Mouse (Mus musculus): ENCODE results near the gene Clec12b. TPM values are rescaled to one million over a fixed set of nuclear protein-coding genes. Genes with fewer than 3 reads are reported as not detected.
A peak's percentile ranks its signal among the peaks of the same experiment; 100 is the strongest.
"Not testable (repeated sequence)": the region's sequence is repeated elsewhere in the genome, so short reads cannot be mapped to it uniquely, and the experiment has no call there.

The Clec12b gene
- polyA plus RNA-seq, 1 experiment from 2014 or later: not detected

DNA sequence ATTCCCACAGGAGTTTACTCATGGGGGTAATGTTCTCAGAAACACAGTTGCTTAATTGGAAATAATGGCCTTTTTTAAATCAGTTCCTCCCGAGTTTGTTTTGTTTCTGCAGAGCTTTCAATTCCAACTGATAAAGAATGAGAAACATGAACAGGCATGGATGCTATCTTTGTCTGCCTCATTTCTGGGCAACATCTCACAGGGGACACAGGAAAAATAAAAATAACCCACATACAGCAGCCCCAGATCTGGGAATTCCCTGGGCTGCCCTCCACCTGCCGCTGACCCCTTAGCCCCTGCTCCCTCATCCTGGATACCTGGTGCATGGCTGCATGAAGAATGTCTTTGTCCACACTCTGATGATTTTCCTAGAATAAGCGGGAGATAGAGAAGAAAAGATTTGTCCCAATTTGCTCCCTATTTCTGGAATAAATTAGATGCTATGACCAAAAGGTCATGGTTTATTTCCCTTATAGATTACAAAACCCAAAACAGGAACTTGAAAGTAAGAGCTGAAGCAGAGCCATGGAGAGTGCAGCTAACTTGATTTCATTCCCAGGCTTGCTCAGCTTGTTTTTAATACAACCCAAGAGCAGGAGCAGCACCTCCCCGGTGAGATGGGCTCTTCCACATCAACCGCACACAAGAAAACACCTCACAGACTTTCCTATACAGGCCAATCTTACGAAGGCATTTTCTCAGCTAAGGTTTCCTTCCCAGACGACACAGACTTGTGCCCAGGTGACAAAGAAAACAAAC is 16.1 kb downstream of the Clec12b start:
- no peaks in the 10 kb centered on the region for H3K36me3 ChIP-seq
- WGBS: 73% methylated on average over 7 of the region's 7 CpGs
- no peak overlapping the region for H3K9ac ChIP-seq (replicated peaks)
- H3K27me3 ChIP-seq: no peaks in the 10 kb centered on the region
- ATAC-seq (ENCODE audit: insufficient number of reproducible peaks, insufficient read depth, low FRiP score, low TSS enrichment, low read depth): no peak
- no peak overlapping the region for H3K4me2 ChIP-seq
- H3K4me1 ChIP-seq (replicated peaks): no peaks in the 10 kb centered on the region
- H3K27ac ChIP-seq: no peak overlapping the region
- no peak overlapping the region for H3K4me3 ChIP-seq (replicated peaks)
- no peaks in the 10 kb centered on the region for H3K9me3 ChIP-seq

DNA sequence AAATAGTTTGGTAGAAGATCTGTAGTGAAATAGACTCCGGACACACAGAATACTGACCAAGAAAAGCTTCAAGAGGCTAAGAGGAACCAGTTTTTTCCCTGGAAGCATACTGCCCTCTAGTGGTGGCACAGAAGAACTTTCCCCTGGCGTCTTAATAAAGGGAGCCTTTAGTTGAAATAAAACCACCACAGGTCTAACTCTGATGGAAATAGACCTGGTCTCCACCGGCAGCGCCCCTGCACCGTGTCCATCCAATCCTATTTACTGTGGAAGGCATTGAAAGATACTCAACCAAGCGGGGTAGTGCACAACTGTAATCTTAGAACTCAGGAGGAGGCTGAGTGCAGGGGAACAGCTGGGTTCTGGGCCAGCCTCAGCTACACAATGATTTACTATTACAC is 19.7 kb downstream of the Clec12b start:
- Histone ChIP-seq H3K36me3 (no peaks in the 10 kb centered on the region), H3K27me3 (no peaks in the 10 kb centered on the region), H3K9ac (replicated peaks) (no peak overlapping the region), H3K9me3 (no peaks in the 10 kb centered on the region), H3K4me2 (no peak overlapping the region), H3K4me3 (replicated peaks) (no peak overlapping the region), H3K4me1 (replicated peaks) (no peaks in the 10 kb centered on the region), H3K27ac (no peak overlapping the region)
- 15% methylated on average over 6 of the region's 6 CpGs for WGBS
- 0 out of 2 replicates have a peak, but pooled peaks have one; percentile 26 for ATAC-seq (ENCODE audit: insufficient number of reproducible peaks, insufficient read depth, low FRiP score, low TSS enrichment, low read depth)

GRCm38 (mm10) chr6:129363942-129364341 is 21.7 kb downstream of the Clec12b start:
- 31% methylated on average over 1 of the region's 1 CpGs for WGBS

GRCm38 (mm10) chr6:129359515-129359914 is 26.2 kb downstream of the Clec12b start:
- no peaks in the 10 kb centered on the region for H3K4me1 ChIP-seq (replicated peaks)
- no peak overlapping the region for H3K4me2 ChIP-seq
- H3K4me3 ChIP-seq (replicated peaks): no peak overlapping the region
- no peak overlapping the region for H3K9ac ChIP-seq (replicated peaks)
- 92% methylated on average over 2 of the region's 2 CpGs for WGBS
- ATAC-seq (ENCODE audit: insufficient number of reproducible peaks, insufficient read depth, low FRiP score, low TSS enrichment, low read depth): no peak
- no peaks in the 10 kb centered on the region for H3K36me3 ChIP-seq
- no peaks in the 10 kb centered on the region for H3K9me3 ChIP-seq
- H3K27ac ChIP-seq: no peak overlapping the region
- no peaks in the 10 kb centered on the region for H3K27me3 ChIP-seq

More at GRCm38 (mm10) chr6:129363942-129364341, 21.7 kb downstream of the Clec12b start:
- Histone ChIP-seq H3K27ac (no peak overlapping the region), H3K36me3 (no peaks in the 10 kb centered on the region), H3K9ac (replicated peaks) (no peak overlapping the region), H3K9me3 (no peaks in the 10 kb centered on the region), H3K27me3 (no peaks in the 10 kb centered on the region), H3K4me3 (replicated peaks) (no peak overlapping the region), H3K4me1 (replicated peaks) (no peaks in the 10 kb centered on the region), H3K4me2 (no peak overlapping the region)
- no peak for ATAC-seq (ENCODE audit: insufficient number of reproducible peaks, insufficient read depth, low FRiP score, low TSS enrichment, low read depth)

DNA sequence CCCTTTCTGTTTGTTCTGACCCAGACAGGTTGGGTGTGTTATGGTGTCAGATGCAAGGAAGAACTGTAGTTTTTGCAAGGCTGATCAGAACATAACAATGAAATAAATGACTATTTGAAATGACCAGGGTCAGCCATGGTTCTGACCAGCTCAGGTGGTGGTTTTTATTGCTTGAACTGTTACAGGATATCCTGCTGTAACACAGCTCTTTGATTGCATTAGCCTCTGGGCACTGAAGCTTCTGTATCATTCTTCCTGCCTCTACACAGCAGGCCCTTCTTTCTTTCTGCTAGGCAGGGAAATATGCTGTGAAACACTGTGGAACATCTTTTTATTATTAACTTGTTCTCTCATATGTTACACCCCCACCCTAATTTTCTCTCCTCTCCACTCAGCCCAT is 29.2 kb downstream of the Clec12b start:
- Histone ChIP-seq H3K9me3 (no peaks in the 10 kb centered on the region), H3K4me1 (replicated peaks) (no peaks in the 10 kb centered on the region), H3K4me2 (no peak overlapping the region), H3K9ac (replicated peaks) (no peak overlapping the region), H3K27ac (no peak overlapping the region), H3K27me3 (no peaks in the 10 kb centered on the region), H3K36me3 (no peaks in the 10 kb centered on the region), H3K4me3 (replicated peaks) (no peak overlapping the region)
- ATAC-seq (ENCODE audit: insufficient number of reproducible peaks, insufficient read depth, low FRiP score, low TSS enrichment, low read depth): no peak

DNA sequence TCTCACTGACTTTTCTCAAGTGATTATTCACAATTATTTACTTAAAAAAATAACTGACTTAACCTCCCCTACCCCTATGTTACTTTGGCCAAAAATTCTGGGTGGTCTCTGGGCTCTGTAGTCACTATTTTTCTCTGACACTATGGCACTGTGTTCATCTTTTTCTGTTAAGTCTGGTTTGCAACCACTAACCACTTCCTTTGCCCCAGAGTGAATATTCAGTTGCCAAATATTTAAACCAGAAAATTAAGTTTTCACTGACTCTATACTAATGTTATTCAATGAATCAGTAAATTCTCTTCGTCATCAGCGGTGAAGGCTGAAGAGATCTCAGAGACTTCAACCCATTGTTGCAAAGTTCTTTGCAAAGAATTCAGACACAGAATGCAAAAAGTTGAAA is 29.9 kb downstream of the Clec12b start:
- Histone ChIP-seq H3K4me2 (no peak overlapping the region), H3K27me3 (no peaks in the 10 kb centered on the region)
- WGBS: 97% methylated on average over 2 of the region's 2 CpGs

GRCm38 (mm10) chr6:129351091-129351490 is 34.6 kb downstream of the Clec12b start:
- Histone ChIP-seq H3K4me1 (replicated peaks) (no peaks in the 10 kb centered on the region), H3K27me3 (no peaks in the 10 kb centered on the region), H3K4me3 (replicated peaks) (no peak overlapping the region), H3K9ac (replicated peaks) (no peak overlapping the region), H3K4me2 (no peak overlapping the region), H3K9me3 (peaks cover 12% of the 10 kb centered on the region; the same call in 1 of the 2 replicates), H3K27ac (no peak overlapping the region), H3K36me3 (no peaks in the 10 kb centered on the region)
- no peak for ATAC-seq (ENCODE audit: insufficient number of reproducible peaks, insufficient read depth, low FRiP score, low TSS enrichment, low read depth)
- WGBS: 83% methylated on average over 3 of the region's 3 CpGs

More for the DNA sequence above, 29.9 kb downstream of the Clec12b start:
- Histone ChIP-seq H3K4me3 (replicated peaks) (no peak overlapping the region), H3K36me3 (no peaks in the 10 kb centered on the region), H3K9ac (replicated peaks) (no peak overlapping the region), H3K9me3 (no peaks in the 10 kb centered on the region), H3K27ac (no peak overlapping the region), H3K4me1 (replicated peaks) (no peaks in the 10 kb centered on the region)
- ATAC-seq (ENCODE audit: insufficient number of reproducible peaks, insufficient read depth, low FRiP score, low TSS enrichment, low read depth): no peak

- no peak overlapping the region for H3K4me2 ChIP-seq
- H3K36me3 ChIP-seq: no peaks in the 10 kb centered on the region
- no peaks in the 10 kb centered on the region for H3K27me3 ChIP-seq
- no peaks in the 10 kb centered on the region for H3K4me1 ChIP-seq (replicated peaks)
- ATAC-seq (ENCODE audit: insufficient number of reproducible peaks, insufficient read depth, low FRiP score, low TSS enrichment, low read depth): peak; percentile 26; the same call in 1 of the 2 replicates
- no peak overlapping the region for H3K9ac ChIP-seq (replicated peaks)
- no peak overlapping the region for H3K4me3 ChIP-seq (replicated peaks)
- H3K27ac ChIP-seq: no peak overlapping the region
- 64% methylated on average over 4 of the region's 4 CpGs for WGBS
- H3K9me3 ChIP-seq: peaks cover 12% of the 10 kb centered on the region; the same call in 1 of the 2 replicates
Measured at GRCm38 (mm10) chr6:129349524-129350352, 35.9 kb downstream of the Clec12b start.

DNA sequence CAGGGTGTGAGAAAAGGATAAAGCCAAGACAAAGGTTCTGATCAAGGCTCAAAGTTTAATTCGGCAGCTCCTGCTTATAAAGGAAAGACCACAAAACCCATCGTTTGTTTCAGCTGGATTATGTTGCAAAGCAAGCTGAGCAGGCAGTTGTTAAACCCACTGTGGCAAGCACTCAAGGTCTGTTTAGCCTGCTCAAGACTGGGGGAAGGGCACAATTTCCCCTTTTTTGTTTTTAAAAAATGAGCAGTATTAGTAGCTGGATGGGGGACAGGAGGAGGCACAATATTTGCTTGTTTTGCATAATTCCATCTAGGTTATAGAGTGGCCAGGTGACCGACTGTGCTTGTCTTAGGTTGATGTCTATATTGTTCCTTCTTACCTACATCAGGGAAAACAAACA is 41.3 kb downstream of the Clec12b start:
- H3K9ac ChIP-seq (replicated peaks): no peak overlapping the region
- H3K36me3 ChIP-seq: no peaks in the 10 kb centered on the region
- no peak overlapping the region for H3K4me2 ChIP-seq
- no peak overlapping the region for H3K4me3 ChIP-seq (replicated peaks)
- no peak for ATAC-seq (ENCODE audit: insufficient number of reproducible peaks, insufficient read depth, low FRiP score, low TSS enrichment, low read depth)
- H3K27ac ChIP-seq: no peak overlapping the region
- H3K4me1 ChIP-seq (replicated peaks): no peaks in the 10 kb centered on the region
- WGBS: 72% methylated on average over 3 of the region's 3 CpGs
- H3K27me3 ChIP-seq: no peaks in the 10 kb centered on the region
- H3K9me3 ChIP-seq: peaks cover 12% of the 10 kb centered on the region; the same call in 1 of the 2 replicates

DNA sequence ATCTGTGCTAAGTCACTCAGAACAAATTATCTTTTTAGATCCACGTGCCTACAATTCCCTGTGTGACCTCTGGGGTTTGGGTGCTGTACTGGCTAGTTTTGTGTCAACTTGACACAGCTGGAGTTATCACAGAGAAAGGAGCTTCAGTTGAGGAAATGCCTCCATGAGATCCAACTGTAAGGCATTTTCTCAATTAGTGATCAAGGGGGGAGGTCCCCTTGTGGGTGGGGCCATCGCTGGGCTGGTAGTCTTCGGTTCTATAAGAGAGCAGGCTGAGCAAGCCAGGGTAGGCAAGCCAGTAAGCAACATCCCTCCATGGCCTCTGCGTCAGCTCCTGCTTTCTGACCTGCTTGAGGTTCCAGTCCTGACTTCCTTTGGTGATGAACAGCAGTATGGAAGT is 43.3 kb downstream of the Clec12b start, which contains the start of gene Clec12a:
TSS of gene Clec12a (plus strand) at position 301 of the 400 bp plus-strand sequence.
- H3K4me3 ChIP-seq (replicated peaks); H3K9ac ChIP-seq (replicated peaks); H3K4me1 ChIP-seq (replicated peaks); H3K4me2 ChIP-seq; H3K9me3 ChIP-seq; H3K27me3 ChIP-seq; H3K36me3 ChIP-seq; H3K27ac ChIP-seq; ATAC-seq (ENCODE audit: insufficient number of reproducible peaks, insufficient read depth, low FRiP score, low TSS enrichment, low read depth): not testable (repeated sequence)
- WGBS: 84% methylated on average over 4 of the region's 4 CpGs

DNA sequence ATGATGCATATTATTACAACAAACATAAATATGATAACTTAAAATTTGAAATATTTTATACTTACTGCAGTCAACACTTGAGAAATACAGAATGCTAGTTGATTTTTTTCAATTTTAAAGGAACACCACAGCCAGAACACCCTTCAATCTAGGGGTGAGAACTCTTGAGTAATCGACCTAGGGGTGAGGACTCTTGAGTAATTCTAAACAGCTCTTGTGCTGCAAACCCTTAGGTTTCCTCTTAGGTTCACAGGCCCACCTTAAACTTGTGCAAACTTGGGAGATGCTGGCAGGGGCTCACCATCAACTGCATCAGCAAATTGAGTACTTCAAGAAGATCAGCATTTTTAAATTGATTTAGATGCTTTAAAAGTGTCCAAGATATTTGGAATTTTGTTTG is 47.9 kb downstream of the Clec12b start:
- H3K4me1 ChIP-seq (replicated peaks): no peaks in the 10 kb centered on the region
- 61% methylated on average over 1 of the region's 1 CpGs for WGBS

More for the DNA sequence above, 47.9 kb downstream of the Clec12b start:
- no peaks in the 10 kb centered on the region for H3K9me3 ChIP-seq
- ATAC-seq (ENCODE audit: insufficient number of reproducible peaks, insufficient read depth, low FRiP score, low TSS enrichment, low read depth): no peak
- no peaks in the 10 kb centered on the region for H3K27me3 ChIP-seq
- no peak overlapping the region for H3K4me3 ChIP-seq (replicated peaks)
- no peak overlapping the region for H3K4me2 ChIP-seq
- no peaks in the 10 kb centered on the region for H3K36me3 ChIP-seq
- H3K27ac ChIP-seq: no peak overlapping the region
- H3K9ac ChIP-seq (replicated peaks): no peak overlapping the region
